Mouse (Mus musculus) thymus, postnatal 25 days (tissue): ENCODE data around the gene Rfc4.

Experiments
- DNase-seq: peaks from one replicate; pipeline ENCODE4 v3.0.0; 2022

The Rfc4 gene

GRCm38 (mm10) chr16:23127673-23128375, at the start of gene Rfc4:
TSS of gene Rfc4 (minus strand) at chr16:23127737.
- DNase-seq: peak; percentile 92

- no peak for DNase-seq
These were observed 48.4 kb upstream of the Rfc4 start for GRCm38 (mm10) chr16:23175956-23176355.

- peak; percentile 60 for DNase-seq
These were observed 47.3 kb upstream of the Rfc4 start for GRCm38 (mm10) chr16:23174855-23175254.

GRCm38 (mm10) chr16:23173904-23174303, 46.4 kb upstream of the Rfc4 start:
- DNase-seq: no peak

- no peak for DNase-seq
These were observed 43.3 kb upstream of the Rfc4 start for GRCm38 (mm10) chr16:23170813-23171212.

GRCm38 (mm10) chr16:23167079-23167478, 39.5 kb upstream of the Rfc4 start:
- no peak for DNase-seq

- no peak for DNase-seq
These were observed 39.1 kb upstream of the Rfc4 start for GRCm38 (mm10) chr16:23166646-23167045.

GRCm38 (mm10) chr16:23165441-23165840, 37.9 kb upstream of the Rfc4 start:
- DNase-seq: peak; percentile 81

- DNase-seq: no peak
These were observed 36.9 kb upstream of the Rfc4 start for GRCm38 (mm10) chr16:23164443-23164842.

- no peak for DNase-seq
These were observed 34.6 kb upstream of the Rfc4 start for GRCm38 (mm10) chr16:23162116-23162515.

GRCm38 (mm10) chr16:23159749-23160148, 32.2 kb upstream of the Rfc4 start:
- no peak for DNase-seq

GRCm38 (mm10) chr16:23158957-23159356, 31.4 kb upstream of the Rfc4 start:
- no peak for DNase-seq

- DNase-seq: no peak
These were observed 30.8 kb upstream of the Rfc4 start for GRCm38 (mm10) chr16:23158292-23158691.

- DNase-seq: no peak
These were observed 29.5 kb upstream of the Rfc4 start for GRCm38 (mm10) chr16:23157013-23157412.

- no peak for DNase-seq
These were observed 26.7 kb upstream of the Rfc4 start for GRCm38 (mm10) chr16:23154261-23154660.

- DNase-seq: peak; percentile 60
These were observed 23.9 kb upstream of the Rfc4 start for GRCm38 (mm10) chr16:23151423-23151822.

- no peak for DNase-seq
These were observed 21.9 kb upstream of the Rfc4 start for GRCm38 (mm10) chr16:23149396-23149795.

GRCm38 (mm10) chr16:23148936-23149335, 21.4 kb upstream of the Rfc4 start:
- no peak for DNase-seq

- DNase-seq: no peak
These were observed 18.7 kb upstream of the Rfc4 start, which contains the start of gene Adipoq for GRCm38 (mm10) chr16:23146280-23146679. TSS of gene Adipoq (plus strand) at chr16:23146536.

GRCm38 (mm10) chr16:23145211-23145610, 17.7 kb upstream of the Rfc4 start:
- DNase-seq: no peak

- DNase-seq: peak; percentile 57
These were observed 16.8 kb upstream of the Rfc4 start for GRCm38 (mm10) chr16:23144326-23144725.

GRCm38 (mm10) chr16:23140911-23141310, 13.4 kb upstream of the Rfc4 start:
- DNase-seq: no peak

GRCm38 (mm10) chr16:23136406-23136970, 9.0 kb upstream of the Rfc4 start:
- no peak for DNase-seq

- DNase-seq: no peak
These were observed 8.0 kb upstream of the Rfc4 start for GRCm38 (mm10) chr16:23135421-23136149.
